Mouse (Mus musculus) heart, embryonic 12.5 days (tissue): Measurements from ENCODE around the gene Iqsec1. TPM values are rescaled to one million over a fixed set of nuclear protein-coding genes. Genes with fewer than 3 reads are reported as not detected.

Experiments
- microRNA-seq: library from miRNA; unstranded; fragments of <30 nt; microRNA quantifications from one replicate; pipeline ENCODE4, GENCODE M21; 2017
- polyA plus RNA-seq: library from polyadenylated mRNA; unstranded; fragments of >200 nt; fragmentation: Nextera tagmentation; extraction: Ambion mirVana; gene quantifications from 2 replicates; pipeline ENCODE4 v1.2.1, GENCODE M21; 2016

Gene Iqsec1
- polyA plus RNA-seq, 1 experiment from 2014 or later = 20.8 TPM

Small RNA genes lying within 50 kb of the gene (microRNA-seq; reads per million reads assigned to microRNA genes)
- not detected for gene Gm24816

Other genes with a start within 250 kb of the Iqsec1 start
- 10.7 and 11.2 TPM in 2 replicates for gene Nup210, start 128.1 kb upstream of the Iqsec1 start, polyA plus RNA-seq
- 8.8 and 9.0 TPM in 2 replicates for gene Hdac11, start 168.0 kb upstream of the Iqsec1 start, polyA plus RNA-seq
- gene Fbln2, start 223.8 kb upstream of the Iqsec1 start, polyA plus RNA-seq = 210 and 213 TPM in 2 replicates